Mouse (Mus musculus) C2C12 (cell line): Measurements from ENCODE around the gene Amacr.
"Not testable (repeated sequence)": the region's sequence is repeated elsewhere in the genome, so short reads cannot be mapped to it uniquely, and the experiment has no call there.

Experiments used
- CEBPB ChIP-seq: IDR thresholded peaks from one replicate; pipeline ENCODE4 v1.6.1; 2011; ENCODE audit warnings: low read depth, mild to moderate bottlenecking, control low read depth, moderate library complexity
- CTCF ChIP-seq: IDR thresholded peaks from one replicate; pipeline ENCODE4 v1.5.1; 2011; ENCODE audit not compliant: control insufficient read depth, insufficient read depth, insufficient read length
- FOSL1 ChIP-seq: IDR thresholded peaks from one replicate; pipeline ENCODE4 v1.8.0; 2011; ENCODE audit warnings: mild to moderate bottlenecking, low read length; ENCODE audit not compliant: poor library complexity, insufficient read depth, severe bottlenecking
- MAX ChIP-seq: IDR thresholded peaks from one replicate; pipeline ENCODE4 v1.6.1; 2011; ENCODE audit warnings: mild to moderate bottlenecking, control low read depth
- MYOD1 ChIP-seq: IDR thresholded peaks from one replicate; pipeline ENCODE4 v1.6.1; 2011; ENCODE audit warnings: low read depth; ENCODE audit not compliant: control insufficient read depth, insufficient read length
- USF1 ChIP-seq: IDR thresholded peaks from one replicate; pipeline ENCODE4 v1.6.1; 2011; ENCODE audit warnings: low read depth, mild to moderate bottlenecking, control low read depth, moderate library complexity

DNA sequence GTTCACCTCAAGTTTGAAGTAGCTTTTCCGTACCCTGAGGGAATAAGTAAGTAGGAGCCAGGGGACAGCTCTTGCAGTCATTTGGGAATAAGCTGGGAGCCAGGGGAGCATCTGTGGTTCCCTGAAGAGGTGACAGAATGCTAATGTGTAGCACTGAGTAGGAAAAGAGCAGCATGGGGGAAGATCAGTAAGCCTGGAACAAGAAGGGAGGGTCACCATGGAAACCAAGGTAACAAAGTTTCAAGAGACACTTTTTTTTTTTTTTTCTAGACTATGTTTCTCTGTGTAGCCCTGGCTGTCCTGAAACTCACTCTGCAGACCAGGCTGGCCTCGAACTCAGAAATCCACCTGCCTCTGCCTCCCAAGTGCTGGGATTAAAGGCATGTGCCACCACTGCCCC lies 4.9 kb downstream of the Amacr start:
- not testable (repeated sequence) for TF ChIP-seq CTCF, FOSL1, USF1, MYOD1, CEBPB, MAX
